Mouse (Mus musculus): ENCODE data around the gene Edaradd. TPM values are rescaled to one million over a fixed set of nuclear protein-coding genes. Genes with fewer than 3 reads are reported as not detected.
"Not testable (repeated sequence)": the region's sequence is repeated elsewhere in the genome, so short reads cannot be mapped to it uniquely, and the experiment has no call there.

Gene Edaradd
- total RNA-seq, 2 experiments from 2014 or later: 0.42 to 0.49 TPM

DNA sequence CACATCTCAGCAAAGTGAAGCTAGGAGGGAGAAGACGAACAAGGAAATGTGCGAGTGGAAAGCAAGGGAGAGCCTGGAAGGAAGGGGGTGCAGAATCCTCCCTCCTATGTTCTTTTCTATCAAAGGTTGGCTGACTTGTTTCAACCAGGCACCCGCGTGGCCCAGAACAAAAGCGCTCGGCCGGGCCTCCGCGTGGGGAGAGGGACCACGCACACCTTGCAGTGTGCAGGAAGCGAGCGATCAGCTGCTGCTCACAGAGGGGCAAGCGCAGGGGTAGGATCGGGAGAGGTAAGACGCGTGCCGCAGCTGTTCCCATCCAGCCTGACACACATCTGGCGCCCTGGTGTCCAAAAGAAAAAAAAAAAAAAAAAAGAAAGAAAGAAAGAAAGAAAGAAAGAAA lies 867 bp downstream of the Edaradd start:
- 0 out of 2 replicates have a peak, but pooled peaks have one; percentile 14 for ATAC-seq (replicated peaks; ENCODE audit: poor library complexity)

DNA sequence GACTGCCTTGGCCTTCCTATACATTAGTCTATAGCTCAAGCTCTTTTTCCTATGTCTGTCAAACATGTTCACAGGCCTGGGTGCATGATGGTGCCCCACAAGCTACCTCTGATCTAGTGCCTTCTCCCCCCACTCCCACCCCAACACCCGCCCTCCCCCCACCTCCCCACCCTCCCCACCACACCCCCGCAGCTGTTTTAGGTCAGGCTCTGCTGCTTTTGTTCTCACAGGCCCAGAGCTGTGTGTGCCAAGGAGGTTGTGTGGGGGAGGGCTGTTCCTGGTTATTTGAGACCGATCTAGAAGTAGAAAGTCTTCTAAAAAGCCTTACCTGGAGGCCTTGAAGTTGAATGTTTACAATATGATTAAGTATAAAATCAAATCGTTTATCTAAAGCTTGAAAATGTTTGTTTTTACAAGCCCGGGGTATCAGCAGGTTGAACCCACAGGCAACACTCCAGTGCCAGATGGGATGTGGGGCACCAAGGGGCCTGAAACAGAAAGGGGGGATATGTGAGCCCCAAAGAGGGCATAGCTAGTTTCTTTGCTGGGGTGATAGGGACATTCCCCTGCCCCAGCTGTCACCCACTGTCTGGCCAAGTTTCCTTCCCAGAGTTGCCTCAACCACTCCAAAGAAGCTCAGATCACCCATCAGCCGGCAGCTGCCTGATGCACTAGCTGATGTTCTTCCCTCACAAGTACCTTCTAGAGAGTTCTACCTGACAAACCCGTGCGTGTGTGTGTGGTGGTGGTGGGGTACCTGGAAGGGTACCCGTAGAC lies 8.9 kb downstream of the Edaradd start:
- ATAC-seq (replicated peaks; ENCODE audit: poor library complexity): no peak

DNA sequence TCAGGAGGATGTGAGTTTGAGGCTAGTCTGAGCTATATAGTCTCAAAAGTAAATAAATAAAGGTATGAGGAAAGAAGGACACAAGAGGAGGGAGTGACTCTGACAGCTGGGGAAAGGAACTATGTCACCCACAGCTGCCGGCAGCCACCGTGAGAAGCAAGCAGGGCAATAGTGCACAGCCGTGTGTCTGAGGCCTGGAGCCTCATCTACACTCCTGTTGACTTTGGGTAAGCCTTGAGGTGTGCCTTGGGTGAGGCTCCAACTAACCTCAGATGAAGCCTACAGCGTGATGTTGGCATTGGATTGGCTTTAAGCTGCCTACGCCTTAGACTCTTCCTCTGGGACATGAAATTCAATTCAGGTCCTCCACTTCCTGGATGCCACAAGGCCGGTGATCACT lies 10.2 kb downstream of the Edaradd start:
- ATAC-seq (replicated peaks; ENCODE audit: poor library complexity): no peak

DNA sequence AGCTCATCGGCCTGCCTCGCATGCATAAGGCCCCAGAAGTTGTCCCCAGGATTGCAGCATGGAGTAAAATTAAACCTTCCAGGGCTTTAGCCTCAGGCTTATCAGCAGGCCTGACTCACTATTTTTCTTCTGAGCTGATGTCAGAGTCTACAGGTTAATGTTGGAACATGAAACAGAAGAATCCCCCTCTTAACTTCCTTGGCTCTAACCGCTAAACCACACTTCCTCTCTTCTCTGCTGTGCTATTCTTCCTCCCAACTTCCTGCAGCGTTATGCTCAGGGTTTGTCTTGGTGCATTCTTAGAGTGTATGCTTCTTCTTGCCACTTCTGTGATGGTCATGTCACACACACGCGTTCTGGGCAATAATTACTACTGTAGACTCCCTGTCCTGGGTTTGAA lies 12.8 kb downstream of the Edaradd start:
- peak; percentile 28 for ATAC-seq (replicated peaks; ENCODE audit: poor library complexity)

GRCm38 (mm10) chr13:12505359-12505758 lies 14.9 kb downstream of the Edaradd start:
- peak; percentile 38 for ATAC-seq (replicated peaks; ENCODE audit: poor library complexity)

- ATAC-seq (replicated peaks; ENCODE audit: poor library complexity): no peak; the same call in 1 of the 2 replicates
Observed at GRCm38 (mm10) chr13:12503238-12503751, 16.9 kb downstream of the Edaradd start.

GRCm38 (mm10) chr13:12502665-12503237 lies 17.5 kb downstream of the Edaradd start:
- peak; percentile 76 for ATAC-seq (replicated peaks; ENCODE audit: poor library complexity)

DNA sequence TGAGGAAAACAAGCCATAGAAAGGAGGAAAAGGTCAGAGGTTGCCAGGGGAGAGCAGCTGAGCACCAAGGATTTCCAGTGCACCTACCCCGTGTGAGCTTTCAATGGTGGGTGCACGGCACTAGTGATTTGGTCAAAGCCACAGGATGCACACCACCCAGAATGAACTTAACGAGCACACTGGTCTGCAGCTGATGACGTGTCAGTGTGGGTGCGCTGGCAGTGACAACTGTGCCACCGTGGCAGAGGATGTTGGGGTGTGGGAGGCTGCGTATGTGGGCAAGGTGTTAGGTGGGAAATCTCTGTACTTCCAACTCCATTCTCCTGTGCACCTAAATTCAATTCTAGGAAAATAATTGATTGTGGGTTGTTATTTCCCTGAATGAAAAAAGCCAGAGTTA lies 21.1 kb downstream of the Edaradd start:
- no peak for ATAC-seq (replicated peaks; ENCODE audit: poor library complexity)

DNA sequence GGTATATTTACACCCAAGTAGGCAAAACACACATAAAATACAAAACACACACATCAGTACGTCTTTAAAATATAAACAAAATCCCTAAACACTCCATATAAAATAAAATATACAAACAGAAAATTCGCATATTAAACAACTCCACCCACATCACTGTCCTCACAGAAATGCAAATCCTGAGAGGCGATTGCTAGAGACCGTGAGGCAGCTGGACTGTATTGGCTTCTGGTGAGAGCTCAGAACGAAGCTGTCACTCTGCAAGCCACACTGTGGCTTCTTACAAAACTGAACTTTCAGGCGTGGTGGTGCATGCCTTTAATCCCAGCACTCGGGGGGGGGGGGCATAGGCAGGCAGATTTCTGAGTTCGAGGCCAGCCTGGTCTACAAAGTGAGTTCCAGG lies 22.4 kb downstream of the Edaradd start:
- no peak for ATAC-seq (replicated peaks; ENCODE audit: poor library complexity)

DNA sequence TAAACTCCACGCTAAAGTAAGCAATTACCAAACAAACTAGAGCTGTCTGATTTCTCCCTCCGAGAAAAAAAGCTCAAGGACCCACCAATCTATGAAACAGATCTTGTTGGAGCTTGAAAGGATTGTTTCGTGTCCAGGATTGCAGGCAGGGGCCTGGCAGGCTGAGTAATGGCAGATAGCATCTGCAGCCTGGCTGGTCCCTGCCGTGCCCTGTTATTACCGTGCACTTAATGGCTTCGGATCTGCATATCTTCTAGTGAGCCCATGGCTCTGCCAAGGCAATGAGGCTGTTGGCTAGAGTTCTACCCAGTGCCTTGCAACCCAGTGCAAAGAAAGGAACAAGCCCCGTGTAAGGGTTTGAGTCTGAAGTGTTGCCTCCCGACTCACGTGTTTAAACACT lies 25.5 kb downstream of the Edaradd start:
- ATAC-seq (replicated peaks; ENCODE audit: poor library complexity): no peak

DNA sequence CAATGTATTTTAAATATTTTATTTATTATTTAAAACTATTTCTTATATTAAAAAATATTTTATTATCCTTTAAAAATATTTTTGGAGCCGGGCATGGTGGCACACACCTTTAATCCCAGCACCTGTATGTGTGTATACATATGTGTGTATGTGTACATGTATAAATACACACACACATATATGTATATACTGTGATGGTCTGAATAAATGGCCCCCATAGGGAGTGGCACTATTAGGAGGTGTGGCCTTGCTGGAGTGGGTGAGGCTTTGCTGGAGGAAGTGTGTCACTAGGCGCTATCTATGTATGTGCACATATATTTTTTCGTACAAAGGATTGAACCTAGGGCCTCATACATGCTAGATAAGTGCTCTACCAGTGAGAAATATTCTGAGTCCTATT lies 27.7 kb downstream of the Edaradd start:
- ATAC-seq (replicated peaks; ENCODE audit: poor library complexity): no peak

DNA sequence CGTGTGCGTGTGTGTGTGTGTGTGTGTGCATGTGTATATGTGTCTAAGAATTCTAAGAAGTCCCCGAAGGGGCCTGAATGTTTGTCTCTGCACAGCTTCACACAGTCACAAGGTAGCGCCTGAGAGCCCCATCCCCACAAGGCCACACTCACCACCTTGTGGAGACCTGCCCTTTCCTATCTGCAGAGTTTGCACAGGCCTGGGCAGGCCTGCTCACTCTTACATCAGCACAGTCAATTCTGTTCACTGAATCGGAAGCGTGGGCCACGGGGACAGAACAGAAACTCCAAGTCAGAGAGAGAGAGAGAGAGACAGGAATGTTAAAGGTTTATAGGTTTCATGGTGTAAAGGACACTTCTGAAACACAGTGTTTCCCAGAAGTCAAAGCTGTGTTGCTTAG lies 34.6 kb downstream of the Edaradd start:
- ATAC-seq (replicated peaks; ENCODE audit: poor library complexity): no peak

DNA sequence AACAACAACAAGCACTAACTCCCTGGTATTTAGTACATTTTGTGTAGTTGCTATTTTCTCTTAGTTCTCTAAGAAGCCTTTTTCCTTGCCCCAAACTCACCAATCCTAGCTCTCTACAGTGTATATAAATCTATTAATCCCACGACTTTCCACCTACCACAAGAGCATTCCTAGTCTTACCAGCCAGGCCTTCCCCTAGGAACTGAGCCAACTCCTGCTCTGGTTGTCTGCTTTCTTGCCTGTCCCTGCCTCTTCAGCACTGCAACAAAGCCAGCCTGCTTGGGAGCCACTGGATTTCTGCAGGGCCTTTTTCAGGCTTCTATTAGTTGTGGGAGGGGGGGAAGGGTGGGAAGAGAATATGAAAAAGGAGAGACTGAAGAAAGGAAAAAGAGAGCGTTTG lies 35.0 kb downstream of the Edaradd start:
- ATAC-seq (replicated peaks; ENCODE audit: poor library complexity): no peak

DNA sequence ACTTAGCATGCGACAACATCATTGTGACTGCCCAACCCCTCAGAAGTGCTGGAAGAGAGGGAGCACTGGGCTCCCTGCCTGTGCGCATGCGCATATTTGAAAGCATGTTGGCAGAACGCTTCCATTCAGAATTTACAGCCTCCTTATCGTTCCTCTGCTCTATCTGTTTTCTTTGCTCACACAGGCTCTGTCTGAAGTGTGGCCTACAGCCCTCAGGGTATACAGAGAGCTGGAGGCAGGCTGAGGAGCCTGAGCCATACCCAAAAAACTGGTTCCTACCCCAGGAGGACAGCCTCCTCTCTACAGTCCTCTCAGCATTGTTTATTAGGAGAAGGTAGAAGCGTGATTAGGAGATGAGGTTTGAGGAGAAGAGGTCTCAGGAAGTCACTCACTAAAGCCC lies 40.4 kb downstream of the Edaradd start:
- ATAC-seq (replicated peaks; ENCODE audit: poor library complexity): no peak

DNA sequence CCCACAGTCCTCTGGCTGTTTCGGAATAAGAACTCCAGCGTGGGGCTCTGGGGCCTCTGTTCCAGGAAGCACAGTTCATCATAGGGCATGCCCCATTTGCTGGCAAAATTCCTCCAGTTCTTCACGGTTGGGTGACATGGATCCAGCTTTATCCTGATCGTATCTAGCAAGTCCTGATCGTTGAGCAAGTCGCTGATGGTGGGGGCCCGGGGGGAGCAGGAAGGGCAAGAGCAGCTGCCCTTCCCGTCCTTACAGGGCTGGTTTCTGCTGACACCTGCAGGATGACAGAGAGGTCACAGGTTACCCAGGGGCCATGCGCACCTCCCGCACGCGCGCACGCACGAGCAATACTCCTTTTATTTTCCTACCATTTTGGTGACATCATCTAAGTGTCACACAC lies 41.9 kb downstream of the Edaradd start:
- no peak for ATAC-seq (replicated peaks; ENCODE audit: poor library complexity)

DNA sequence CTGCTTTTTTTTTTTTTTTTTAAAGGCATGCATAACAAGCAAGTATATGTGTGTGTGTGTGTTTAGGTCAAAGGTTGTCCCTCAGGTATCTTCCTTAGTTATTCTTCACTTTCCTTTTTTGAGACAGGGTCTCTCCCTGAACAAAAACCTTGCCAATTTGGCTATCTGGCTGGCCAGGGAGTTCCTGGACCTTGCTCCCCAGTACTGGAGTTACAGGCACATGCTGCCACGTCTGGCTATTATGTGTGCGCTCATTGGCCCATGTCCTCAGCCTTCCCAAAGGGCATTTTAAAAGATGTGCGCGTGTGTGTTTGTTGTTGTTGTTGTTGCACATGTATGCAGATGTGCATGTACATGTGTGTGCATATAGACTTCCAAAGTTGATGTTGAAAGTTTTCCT lies 43.4 kb downstream of the Edaradd start:
- ATAC-seq (replicated peaks; ENCODE audit: poor library complexity): no peak

GRCm38 (mm10) chr13:12475239-12475638 lies 45.0 kb downstream of the Edaradd start:
- ATAC-seq (replicated peaks; ENCODE audit: poor library complexity): peak; percentile 51

- ATAC-seq (replicated peaks; ENCODE audit: poor library complexity): peak; percentile 89
Observed at GRCm38 (mm10) chr13:12473724-12474378, 46.4 kb downstream of the Edaradd start.

DNA sequence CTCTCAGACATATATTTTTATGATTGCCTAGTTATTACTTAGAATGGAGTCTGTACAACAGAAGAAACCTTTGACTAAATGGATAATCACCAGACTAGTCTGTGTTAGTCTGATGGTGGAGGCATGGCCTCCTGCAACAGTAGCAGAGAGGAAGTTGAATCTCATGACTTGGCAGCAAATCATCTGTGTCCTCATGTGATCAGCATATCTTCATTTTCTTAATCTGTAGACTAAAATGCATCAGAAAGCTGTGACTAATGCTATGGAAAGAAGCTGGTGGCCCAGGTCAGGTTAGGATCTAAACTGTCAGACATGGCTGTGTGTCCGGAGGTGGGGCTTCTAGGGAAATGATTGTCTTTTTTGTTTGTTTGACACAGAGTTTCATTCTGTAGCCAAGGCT lies 51.8 kb downstream of the Edaradd start:
- ATAC-seq (replicated peaks; ENCODE audit: poor library complexity): peak; percentile 94

- ATAC-seq (replicated peaks; ENCODE audit: poor library complexity): no peak
Observed at GRCm38 (mm10) chr13:12464844-12465243, 55.4 kb downstream of the Edaradd start, which contains the start of gene Lgals8. Gene Lgals8 (minus strand): TSS chr13:12464944.

- ATAC-seq (replicated peaks; ENCODE audit: poor library complexity): not testable (repeated sequence)
Observed at GRCm38 (mm10) chr13:12464159-12464558, 56.1 kb downstream of the Edaradd start.

- no peak for ATAC-seq (replicated peaks; ENCODE audit: poor library complexity)
Observed at GRCm38 (mm10) chr13:12462623-12463022, 57.6 kb downstream of the Edaradd start.
